8 mouse cellular contexts compared by ENCODE assay signal in genomic region chr19:6234337-6235083, GRCm38 (mm10). TPM values are rescaled to one million over a fixed set of nuclear protein-coding genes. Genes with fewer than 3 reads are reported as not detected.
DNase-seq lines count a peak whose midpoint lies in the region; ATAC-seq and TF ChIP-seq lines count a peak whose summit lies in the region.

No protein-coding gene starts in this region.

- WGBS in forebrain, embryonic 11.5 days, result 68% methylated on average over 11 of the region's 11 CpGs
- WGBS in limb, embryonic 10.5 days, result 69% methylated on average over 11 of the region's 11 CpGs
- 60% methylated on average over 11 of the region's 11 CpGs for WGBS in midbrain, embryonic 13.5 days
- 95% methylated on average over 11 of the region's 11 CpGs for WGBS in thymus, adult 2 months

- in situ Hi-C loops in CH12.LX (cut with MboI; ENCODE audit: low pct_ligation_motif_present, low pct_unique_long_range_greater_than_20kb, low sequenced_read_pairs), result loop anchor here (5.0 kb wide), 1 partner anchor 77 kb away; no protein-coding TSS in a partner anchor

- TF ChIP-seq POLR2A in CH12.LX (IDR thresholded peaks at IDR 0.05; ENCODE audit: low read depth, low read length), result no peak
- no peak for TF ChIP-seq POLR2A in thymus, adult 2 months (IDR thresholded peaks at IDR 0.05; ENCODE audit: control insufficient read depth, extremely low read depth, insufficient read depth, low read length, poor library complexity)

- no peak for TF ChIP-seq RAD21 in CH12.LX (IDR thresholded peaks at IDR 0.05; ENCODE audit: low read depth, low read length)

- no peak for TF ChIP-seq EP300 in CH12.LX (IDR thresholded peaks at IDR 0.05; ENCODE audit: low read length)

- H3K9ac ChIP-seq in CH12.LX (ENCODE audit: insufficient read depth, low read depth), result no peak overlapping the region
- peak overlapping the region; percentile 61 for H3K9ac ChIP-seq in forebrain, embryonic 11.5 days (ENCODE audit: low read length)
- peak overlapping the region; percentile 94 for H3K9ac ChIP-seq in midbrain, embryonic 13.5 days (replicated peaks)

- no peak overlapping the region for H3K4me3 ChIP-seq in CH12.LX (replicated peaks in 1 of 3; ENCODE audit: low read depth in 2 of 3, low read length in 2 of 3, poor library complexity in 1 of 3)
- H3K4me3 ChIP-seq in forebrain, embryonic 11.5 days (ENCODE audit: low read depth, low read length), result peak overlapping the region; percentile 67
- H3K4me3 ChIP-seq in limb, embryonic 10.5 days, result peak overlapping the region; percentile 76
- peak overlapping the region; percentile 86 for H3K4me3 ChIP-seq in midbrain, embryonic 13.5 days (replicated peaks)
- H3K4me3 ChIP-seq in thymus, adult 2 months (ENCODE audit: control insufficient read depth, insufficient read depth, low read length), result no peak overlapping the region

- peaks cover 5 to 17% of the 10 kb centered on the region in 2 experiments for H3K36me3 ChIP-seq in CH12.LX (replicated peaks in 1 of 2; ENCODE audit: control insufficient read depth in 1 of 2, insufficient read depth in 1 of 2, low read length in 1 of 2)
- H3K36me3 ChIP-seq in forebrain, embryonic 11.5 days (ENCODE audit: control insufficient read depth, insufficient read depth, low read length), result no peaks in the 10 kb centered on the region; the same call in 1 of the 2 replicates
- peaks cover 29% of the 10 kb centered on the region; the same call in 1 of the 2 replicates for H3K36me3 ChIP-seq in limb, embryonic 10.5 days
- peaks cover 41% of the 10 kb centered on the region for H3K36me3 ChIP-seq in midbrain, embryonic 13.5 days
- H3K36me3 ChIP-seq in thymus, adult 2 months (ENCODE audit: control insufficient read depth, insufficient read depth, low read length), result 0 out of 2 replicates have a peak, but pooled peaks cover 3% of the 10 kb centered on the region

- peaks cover 0 to 16% of the 10 kb centered on the region in 2 experiments; a peak in 2 of 4 replicates for H3K4me1 ChIP-seq in CH12.LX (ENCODE audit: control insufficient read depth in 1 of 2, insufficient read depth in 2 of 2)
- peaks cover 7% of the 10 kb centered on the region; the same call in 1 of the 2 replicates for H3K4me1 ChIP-seq in forebrain, embryonic 11.5 days (replicated peaks; ENCODE audit: control insufficient read depth, insufficient read depth, low read length)
- peaks cover 25% of the 10 kb centered on the region for H3K4me1 ChIP-seq in limb, embryonic 10.5 days
- H3K4me1 ChIP-seq in midbrain, embryonic 13.5 days (replicated peaks), result peaks cover 22% of the 10 kb centered on the region
- H3K4me1 ChIP-seq in thymus, adult 2 months (replicated peaks; ENCODE audit: control insufficient read depth, insufficient read depth, low read length), result peaks cover 19% of the 10 kb centered on the region

- no peak overlapping the region for H3K27ac ChIP-seq in CH12.LX (ENCODE audit: insufficient read depth, low read depth)
- H3K27ac ChIP-seq in forebrain, embryonic 11.5 days (ENCODE audit: low read depth, low read length), result no peak overlapping the region
- H3K27ac ChIP-seq in limb, embryonic 10.5 days, result no peak overlapping the region
- no peak overlapping the region for H3K27ac ChIP-seq in midbrain, embryonic 13.5 days
- H3K27ac ChIP-seq in thymus, adult 2 months (ENCODE audit: control insufficient read depth, insufficient read depth, low read length), result no peak overlapping the region

- no peaks in the 10 kb centered on the region for H3K27me3 ChIP-seq in CH12.LX (replicated peaks)
- no peaks in the 10 kb centered on the region for H3K27me3 ChIP-seq in forebrain, embryonic 11.5 days (ENCODE audit: control insufficient read depth, insufficient read depth, low read length)
- no peaks in the 10 kb centered on the region for H3K27me3 ChIP-seq in limb, embryonic 10.5 days (ENCODE audit: low read depth, poor library complexity, severe bottlenecking)
- H3K27me3 ChIP-seq in midbrain, embryonic 13.5 days, result no peaks in the 10 kb centered on the region
- no peaks in the 10 kb centered on the region for H3K27me3 ChIP-seq in thymus, adult 2 months (ENCODE audit: control insufficient read depth, insufficient read depth, low read length)

- DNase-seq in CH12.LX (ENCODE audit: extremely low read depth), result no peak
- peak; percentile 72 for DNase-seq in adrenal gland, adult 8-10 months
- DNase-seq in forebrain, embryonic 11.5 days (ENCODE audit: low spot score), result no peak
- no peak for DNase-seq in limb, embryonic 10.5 days (ENCODE audit: low spot score)
- DNase-seq in thymus, adult 2 months, result no peak
- DNase-seq in layer of hippocampus, adult 8-10 months (ENCODE audit: low spot score in 2 of 2), result no peak

- dilution Hi-C loops in CH12.LX (cut with MboI; ENCODE audit: extremely low pct_ligation_motif_present, extremely low pct_unique_long_range_greater_than_20kb, low sequenced_read_pairs), result no loop called here

- no peaks in the 10 kb centered on the region for H3K9me3 ChIP-seq in CH12.LX (replicated peaks; ENCODE audit: low read length)
- no peaks in the 10 kb centered on the region for H3K9me3 ChIP-seq in forebrain, embryonic 11.5 days (ENCODE audit: control insufficient read depth, low read length)
- H3K9me3 ChIP-seq in limb, embryonic 10.5 days (replicated peaks), result no peaks in the 10 kb centered on the region
- H3K9me3 ChIP-seq in midbrain, embryonic 13.5 days, result no peaks in the 10 kb centered on the region

- H3K4me2 ChIP-seq in CH12.LX (ENCODE audit: insufficient read depth, low read depth, poor library complexity, severe bottlenecking), result peak overlapping the region; percentile 85; the same call in 1 of the 2 replicates
- peak overlapping the region; percentile 66 for H3K4me2 ChIP-seq in forebrain, embryonic 11.5 days (ENCODE audit: low read depth, low read length, severe bottlenecking)
- H3K4me2 ChIP-seq in midbrain, embryonic 13.5 days (replicated peaks), result peak overlapping the region; percentile 84

- no peaks in the 10 kb centered on the region for H3K79me2 ChIP-seq in CH12.LX (replicated peaks; ENCODE audit: control insufficient read depth, extremely low read depth, insufficient read depth, poor library complexity, severe bottlenecking)

- no peak for TF ChIP-seq CTCF in CH12.LX (conservative IDR thresholded peaks at IDR 0.05 in 1 of 2, IDR thresholded peaks at IDR 0.05 in 1 of 2; ENCODE audit: low read depth in 2 of 2, low read length in 2 of 2)
- no peak for TF ChIP-seq CTCF in thymus, adult 2 months (IDR thresholded peaks at IDR 0.05; ENCODE audit: borderline replicate concordance, control insufficient read depth, extremely low read depth, insufficient read depth, low read length, poor library complexity)

- ATAC-seq in forebrain, embryonic 11.5 days (replicated peaks; ENCODE audit: low FRiP score), result no peak
- no peak for ATAC-seq in midbrain, embryonic 13.5 days
- no peak for ATAC-seq in frontal cortex, adult (ENCODE audit: low TSS enrichment)

RNA-seq across cellular contexts. Expression of gene Ppp2r5b, which starts 1.2 kb away (rescaled TPM):
- total RNA-seq in CH12.LX (2012; rRNA removed) (7.8 and 9.8 TPM in 2 replicates), CH12.LX (2014; rRNA removed) (2.8 and 3.0 TPM in 2 replicates)
- polyA plus RNA-seq in CH12.LX (2012; ENCODE audit: insufficient read length, low read depth), result 3.4 and 4.1 TPM in 2 replicates
- 100 to 1,000 TPM; 103 to 160 (median 124) TPM for total RNA-seq in adrenal gland, adult 8-10 months (2022)
- polyA plus RNA-seq in forebrain, embryonic 11.5 days (2014; fragmentation: Nextera tagmentation; extraction: Ambion mirVana), result 41.4 and 45.6 TPM in 2 replicates
- polyA plus RNA-seq in limb, embryonic 10.5 days (2016; fragmentation: Nextera tagmentation; extraction: Ambion mirVana), result 16.6 and 17.2 TPM in 2 replicates
- polyA plus RNA-seq in midbrain, embryonic 13.5 days (2015; fragmentation: Nextera tagmentation; extraction: Ambion mirVana), result 78.4 and 84.8 TPM in 2 replicates
- polyA plus RNA-seq in thymus, adult 2 months (2012; rRNA removed), result 54.6 and 56.1 TPM in 2 replicates
- 100 to 1,000 TPM; 126 to 136 (median 128) TPM for total RNA-seq in layer of hippocampus, adult 8-10 months (2022)

RNA-seq across cellular contexts. Expression of gene Atg2a, which starts 7.0 kb away (rescaled TPM):
- 9.5 and 10.0 TPM in 2 replicates for total RNA-seq in CH12.LX (2012; rRNA removed)
- total RNA-seq in CH12.LX (2014; rRNA removed), result 2.3 and 2.8 TPM in 2 replicates
- 9.4 and 13.9 TPM in 2 replicates for polyA plus RNA-seq in CH12.LX (2012; ENCODE audit: insufficient read length, low read depth)
- 10 to 100 TPM; 38.6 to 57.9 (median 48.3) TPM for total RNA-seq in adrenal gland, adult 8-10 months (2022)
- polyA plus RNA-seq in forebrain, embryonic 11.5 days (2014; fragmentation: Nextera tagmentation; extraction: Ambion mirVana), result 12.3 and 14.6 TPM in 2 replicates
- polyA plus RNA-seq in limb, embryonic 10.5 days (2016; fragmentation: Nextera tagmentation; extraction: Ambion mirVana), result 11.4 and 13.0 TPM in 2 replicates
- 11.4 and 12.4 TPM in 2 replicates for polyA plus RNA-seq in midbrain, embryonic 13.5 days (2015; fragmentation: Nextera tagmentation; extraction: Ambion mirVana)
- 82.4 and 90.3 TPM in 2 replicates for polyA plus RNA-seq in thymus, adult 2 months (2012; rRNA removed)
- total RNA-seq in layer of hippocampus, adult 8-10 months (2022), result 10 to 100 TPM; 34.1 to 41.8 (median 37.1) TPM

RNA-seq across cellular contexts. Expression of gene Gpha2, which starts 8.3 kb away (rescaled TPM):
- not detected in 2 replicates for total RNA-seq in CH12.LX (2012; rRNA removed)
- not detected in 2 replicates for total RNA-seq in CH12.LX (2014; rRNA removed)
- not detected in 2 replicates for polyA plus RNA-seq in CH12.LX (2012; ENCODE audit: insufficient read length, low read depth)
- total RNA-seq in adrenal gland, adult 8-10 months (2022), result 10 to 100 TPM; 23.4 to 37.6 (median 29.4) TPM
- polyA plus RNA-seq in forebrain, embryonic 11.5 days (2014; fragmentation: Nextera tagmentation; extraction: Ambion mirVana), result 0.65 TPM in 1 of 2 replicates, not detected in the other
- 0.97 and 2.1 TPM in 2 replicates for polyA plus RNA-seq in limb, embryonic 10.5 days (2016; fragmentation: Nextera tagmentation; extraction: Ambion mirVana)
- polyA plus RNA-seq in midbrain, embryonic 13.5 days (2015; fragmentation: Nextera tagmentation; extraction: Ambion mirVana), result not detected in 2 replicates
- 5.2 and 8.9 TPM in 2 replicates for polyA plus RNA-seq in thymus, adult 2 months (2012; rRNA removed)
- total RNA-seq in layer of hippocampus, adult 8-10 months (2022), result not detected

RNA-seq across cellular contexts. Expression of gene Ehd1, which starts 42.0 kb away (rescaled TPM):
- total RNA-seq in CH12.LX (2012; rRNA removed) (231 and 400 TPM in 2 replicates), CH12.LX (2014; rRNA removed) (97.4 and 131 TPM in 2 replicates)
- 245 and 301 TPM in 2 replicates for polyA plus RNA-seq in CH12.LX (2012; ENCODE audit: insufficient read length, low read depth)
- 100 to 1,000 TPM in 3 of 4 experiments, 10 to 100 TPM in 1; 90.8 to 130 (median 118) TPM for total RNA-seq in adrenal gland, adult 8-10 months (2022)
- 72.6 and 74.2 TPM in 2 replicates for polyA plus RNA-seq in forebrain, embryonic 11.5 days (2014; fragmentation: Nextera tagmentation; extraction: Ambion mirVana)
- 72.5 and 74.9 TPM in 2 replicates for polyA plus RNA-seq in limb, embryonic 10.5 days (2016; fragmentation: Nextera tagmentation; extraction: Ambion mirVana)
- 89.7 and 93.8 TPM in 2 replicates for polyA plus RNA-seq in midbrain, embryonic 13.5 days (2015; fragmentation: Nextera tagmentation; extraction: Ambion mirVana)
- polyA plus RNA-seq in thymus, adult 2 months (2012; rRNA removed), result 141 and 159 TPM in 2 replicates
- 10 to 100 TPM; 59.1 to 76.4 (median 70.3) TPM for total RNA-seq in layer of hippocampus, adult 8-10 months (2022)

RNA-seq across cellular contexts. Expression of gene Majin, which starts 50.3 kb away (rescaled TPM):
- total RNA-seq in CH12.LX (2012; rRNA removed), result not detected in 2 replicates
- not detected in 2 replicates for total RNA-seq in CH12.LX (2014; rRNA removed)
- not detected in 2 replicates for polyA plus RNA-seq in CH12.LX (2012; ENCODE audit: insufficient read length, low read depth)
- 1 to 10 TPM; 2.0 to 4.4 (median 3.5) TPM for total RNA-seq in adrenal gland, adult 8-10 months (2022)
- polyA plus RNA-seq in forebrain, embryonic 11.5 days (2014; fragmentation: Nextera tagmentation; extraction: Ambion mirVana), result not detected in 2 replicates
- polyA plus RNA-seq in limb, embryonic 10.5 days (2016; fragmentation: Nextera tagmentation; extraction: Ambion mirVana), result not detected in 2 replicates
- polyA plus RNA-seq in midbrain, embryonic 13.5 days (2015; fragmentation: Nextera tagmentation; extraction: Ambion mirVana), result not detected in 2 replicates
- polyA plus RNA-seq in thymus, adult 2 months (2012; rRNA removed), result 0.23 and 0.57 TPM in 2 replicates
- not detected for total RNA-seq in layer of hippocampus, adult 8-10 months (2022)

Comparison
In these comparisons a context has a peak if more than half of its experiments do, and no peak if none do; other contexts are left out.
1. H3K4me3 ChIP-seq: peak in forebrain, embryonic 11.5 days (single experiment), limb, embryonic 10.5 days (single experiment) and midbrain, embryonic 13.5 days (single experiment); none in CH12.LX (0 of 3) and thymus, adult 2 months (single experiment).
2. Peak in every context shown above with its lines, with median percentiles within 50 percentile points of each other: H3K4me2 ChIP-seq.